ENCODE assay signal across 8 mouse cellular contexts in the genomic region with DNA sequence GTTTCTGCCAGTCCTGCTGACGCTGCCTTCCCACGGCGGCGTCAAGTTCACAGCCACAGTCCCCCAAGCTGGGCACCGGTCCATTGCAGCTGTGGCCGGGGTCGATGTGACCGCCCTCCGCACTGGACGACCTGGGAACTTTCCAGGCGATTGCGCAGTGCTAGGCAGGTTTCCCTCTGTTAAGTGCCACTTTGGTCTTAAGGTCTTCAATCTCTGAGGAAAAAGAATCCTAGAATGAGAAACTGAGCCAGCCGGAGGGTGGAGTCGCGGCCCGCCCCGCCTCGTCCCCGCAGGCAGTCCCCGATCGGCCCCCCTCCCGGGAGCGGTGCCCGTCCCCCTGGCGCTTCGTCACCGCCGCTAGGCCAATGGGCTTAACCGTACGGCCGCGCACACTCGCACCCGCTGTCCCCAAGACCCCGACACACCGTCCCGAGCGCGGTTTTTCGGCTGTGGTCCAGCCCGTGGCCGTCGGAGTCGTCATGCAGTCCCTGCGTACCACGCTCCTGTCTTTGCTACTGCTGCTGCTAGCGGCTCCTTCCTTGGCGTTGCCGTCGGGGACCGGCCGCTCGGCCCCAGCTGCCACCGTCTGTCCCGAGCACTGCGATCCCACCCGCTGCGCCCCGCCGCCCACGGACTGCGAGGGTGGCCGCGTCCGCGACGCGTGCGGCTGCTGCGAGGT. TPM values are rescaled to one million over a fixed set of nuclear protein-coding genes. Genes with fewer than 3 reads are reported as not detected.
DNase-seq lines count a peak whose midpoint lies in the region; TF ChIP-seq lines count a peak whose summit lies in the region.

A gene (plus strand): TSS at position 319 of the 679 bp plus-strand sequence.

- peaks cover 5% of the 10 kb centered on the region; the same call in 1 of the 2 replicates for H3K4me1 ChIP-seq in brown adipose tissue, adult 24 weeks (ENCODE audit: control insufficient read depth, insufficient read depth, insufficient read length, low read length)
- peaks cover 5% of the 10 kb centered on the region; the same call in 1 of the 2 replicates for H3K4me1 ChIP-seq in lung, adult 2 months (ENCODE audit: control insufficient read depth, insufficient read depth, low read length)

- peak within 1 kb of the TSS; percentile 66 for H3K27ac ChIP-seq in brown adipose tissue, adult 24 weeks (replicated peaks; ENCODE audit: low read depth, low read length)

- peak; percentile 6 for DNase-seq in CD4-positive helper T cell, adult 2 months (ENCODE audit: low read depth, low spot score)
- DNase-seq in frontal cortex, postnatal 10 days (ENCODE audit: low spot score in 2 of 2) = peak; percentile 75 to 77
- DNase-seq in heart, postnatal 4 days = peak; percentile 91
- DNase-seq in layer of hippocampus, adult 8-10 months (ENCODE audit: low spot score in 2 of 2) = peak; percentile 78 to 79
- DNase-seq in lung, adult 2 months = peak; percentile 74
- peak; percentile 84 for DNase-seq in ovary, adult 18-20 months (ENCODE audit: low spot score)
- DNase-seq in urinary bladder, postnatal 10 days (ENCODE audit: low spot score) = peak; percentile 44

- TF ChIP-seq CTCF in lung, adult 2 months (IDR thresholded peaks at IDR 0.05; ENCODE audit: insufficient read depth, low read length) = no peak

- H3K4me3 ChIP-seq in brown adipose tissue, adult 24 weeks (ENCODE audit: insufficient read depth, low read depth, low read length) = peak within 1 kb of the TSS; percentile 70
- peak within 1 kb of the TSS; percentile 58 for H3K4me3 ChIP-seq in lung, adult 2 months (replicated peaks; ENCODE audit: extremely low read depth, low read depth, low read length)

- peak; percentile 50; the same call in 1 of the 2 replicates for TF ChIP-seq POLR2A in lung, adult 2 months (IDR thresholded peaks at IDR 0.05; ENCODE audit: borderline replicate concordance, extremely low read depth, low read depth, low read length)

- 2% methylated on average over 63 of the region's 70 CpGs for WGBS in lung, adult 2 months

RNA-seq across cellular contexts. Expression of the gene that starts here (rescaled TPM):
- polyA plus RNA-seq in brown adipose tissue, adult 24 weeks (2012; ENCODE audit: insufficient read depth, insufficient read length, missing spikeins) = 40.6 and 47.3 TPM in 2 replicates
- total RNA-seq in heart, postnatal 4 days (2021) = 100 to 1,000 TPM; 125 to 139 TPM
- total RNA-seq in layer of hippocampus, adult 8-10 months (2022) = 100 to 1,000 TPM; 184 to 219 (median 213) TPM
- 64.7 and 65.2 TPM in 2 replicates for polyA plus RNA-seq in lung, adult 2 months (2012; rRNA removed)

Comparison
In these comparisons a context has a peak if more than half of its experiments do, and no peak if none do; other contexts are left out.
1. Peak in every context shown above with its lines: DNase-seq, H3K4me3 ChIP-seq and H3K27ac ChIP-seq.
2. DNase-seq: peak in every context shown above with its lines; median percentile 91 in heart, postnatal 4 days; 84 in ovary, adult 18-20 months; 78 in layer of hippocampus, adult 8-10 months; 76 in frontal cortex, postnatal 10 days; 74 in lung, adult 2 months; 44 in urinary bladder, postnatal 10 days; 6 in CD4-positive helper T cell, adult 2 months.